Mouse (Mus musculus) liver, adult 2 months (tissue): ENCODE data around the gene Rtkn2.

Experiments used
- CTCF ChIP-seq: fragments of 200-500 bp; IDR thresholded peaks from 2 replicates; pipeline ENCODE4 v1.5.1; 2011; ENCODE audit warnings: low read depth, low read length, control low read depth
- POLR2A ChIP-seq: fragments of 200-500 bp; IDR thresholded peaks from 2 replicates; pipeline ENCODE4 v1.6.1; 2011; ENCODE audit warnings: low read length, control low read depth; ENCODE audit not compliant: insufficient read depth; ENCODE audit errors: extremely low read depth

- TF ChIP-seq CTCF (no peak), POLR2A (no peak)
Measured at GRCm38 (mm10) chr10:68038997-68039624, 59.7 kb downstream of the Rtkn2 start.
